Mouse (Mus musculus): ENCODE measurements around the gene Spic. TPM values are rescaled to one million over a fixed set of nuclear protein-coding genes. Genes with fewer than 3 reads are reported as not detected.
A peak's percentile ranks its signal among the peaks of the same experiment; 100 is the strongest.

The Spic gene
- total RNA-seq (2014; rRNA removed) = 2.6 and 3.0 TPM in 2 replicates
- polyA plus RNA-seq (2012; rRNA removed) = 0.19 and 0.37 TPM in 2 replicates

DNA sequence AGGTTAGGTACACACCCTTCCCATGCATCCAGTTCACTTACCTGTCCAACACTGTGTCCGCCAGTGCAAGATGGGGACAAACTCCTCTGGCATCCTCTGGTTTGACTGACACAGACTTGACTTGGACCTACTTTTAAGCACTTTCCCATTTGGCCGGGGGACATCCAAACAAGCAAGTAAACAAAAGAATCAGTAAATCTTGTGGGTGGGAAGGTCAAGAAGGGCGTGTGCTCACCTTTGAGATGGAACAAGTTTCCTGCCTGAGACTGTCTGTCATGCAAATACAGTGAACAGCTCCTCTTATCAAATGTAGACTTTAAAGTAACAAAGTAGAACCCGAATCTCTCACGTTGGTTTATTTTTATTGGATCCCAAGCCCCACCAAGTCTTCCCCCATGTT, at the start of gene Spic:
Gene Spic (minus strand): TSS at position 91 of the 400 bp plus-strand sequence.
- no peak within 1 kb of the TSS for H3K4me3 ChIP-seq (ENCODE audit: insufficient read depth, low read depth, low read length)
- 74% methylated on average over 5 of the region's 5 CpGs for WGBS
- H3K36me3 ChIP-seq (ENCODE audit: control insufficient read depth, insufficient read depth, low read length) = no peaks in the 10 kb centered on the region
- H3K4me1 ChIP-seq (ENCODE audit: control insufficient read depth, insufficient read depth, low read length) = no peaks in the 10 kb centered on the region
- no peaks in the 10 kb centered on the region for H3K27me3 ChIP-seq (ENCODE audit: control insufficient read depth, insufficient read depth, low read length)
- no peak within 1 kb of the TSS for H3K27ac ChIP-seq (replicated peaks; ENCODE audit: insufficient read depth, low read depth, low read length)
- TF ChIP-seq POLR2A (IDR thresholded peaks at IDR 0.05; ENCODE audit: extremely low read depth, insufficient read depth, low read length) (no peak), CTCF (IDR thresholded peaks at IDR 0.05; ENCODE audit: low read depth, low read length) (no peak)
- no peaks in the 10 kb centered on the region for H3K79me2 ChIP-seq (ENCODE audit: control insufficient read depth, insufficient read depth, low read length)
- DNase-seq (ENCODE audit: extremely low read depth, low read depth, low spot score) = no peak
- no peak within 1 kb of the TSS for H3K9ac ChIP-seq (ENCODE audit: low read depth, low read length)

DNA sequence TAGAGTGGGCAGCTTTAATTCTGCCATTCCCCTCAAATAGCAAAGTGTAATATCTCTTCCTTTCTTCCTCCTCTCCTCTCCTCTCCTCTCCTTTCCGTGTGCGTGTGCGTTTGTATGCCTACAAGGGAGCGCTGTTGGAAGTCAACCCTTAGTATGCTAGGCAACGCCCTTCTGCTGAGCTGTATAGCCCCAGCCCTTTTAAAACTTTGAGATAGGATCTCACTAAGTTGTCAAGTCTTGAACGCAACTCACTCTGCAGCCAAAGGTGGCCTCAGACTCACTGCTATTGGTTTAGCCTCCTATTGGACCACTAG, 47.5 kb upstream of the Spic start:
- Histone ChIP-seq H3K27me3 (ENCODE audit: control insufficient read depth, insufficient read depth, low read length) (no peaks in the 10 kb centered on the region), H3K36me3 (ENCODE audit: control insufficient read depth, insufficient read depth, low read length) (peaks cover 9% of the 10 kb centered on the region), H3K9ac (ENCODE audit: low read depth, low read length) (peak overlapping the region; percentile 96), H3K27ac (replicated peaks; ENCODE audit: insufficient read depth, low read depth, low read length) (no peak overlapping the region), H3K4me3 (ENCODE audit: insufficient read depth, low read depth, low read length) (peak overlapping the region; percentile 92), H3K4me1 (ENCODE audit: control insufficient read depth, insufficient read depth, low read length) (peaks cover 4% of the 10 kb centered on the region), H3K79me2 (ENCODE audit: control insufficient read depth, insufficient read depth, low read length) (peaks cover 14% of the 10 kb centered on the region; the same call in 1 of the 2 replicates)
- TF ChIP-seq POLR2A (IDR thresholded peaks at IDR 0.05; ENCODE audit: extremely low read depth, insufficient read depth, low read length) (no peak), CTCF (IDR thresholded peaks at IDR 0.05; ENCODE audit: low read depth, low read length) (no peak)
- 3% methylated on average over 6 of the region's 6 CpGs for WGBS
- no peak for DNase-seq (ENCODE audit: extremely low read depth, low read depth, low spot score)

DNA sequence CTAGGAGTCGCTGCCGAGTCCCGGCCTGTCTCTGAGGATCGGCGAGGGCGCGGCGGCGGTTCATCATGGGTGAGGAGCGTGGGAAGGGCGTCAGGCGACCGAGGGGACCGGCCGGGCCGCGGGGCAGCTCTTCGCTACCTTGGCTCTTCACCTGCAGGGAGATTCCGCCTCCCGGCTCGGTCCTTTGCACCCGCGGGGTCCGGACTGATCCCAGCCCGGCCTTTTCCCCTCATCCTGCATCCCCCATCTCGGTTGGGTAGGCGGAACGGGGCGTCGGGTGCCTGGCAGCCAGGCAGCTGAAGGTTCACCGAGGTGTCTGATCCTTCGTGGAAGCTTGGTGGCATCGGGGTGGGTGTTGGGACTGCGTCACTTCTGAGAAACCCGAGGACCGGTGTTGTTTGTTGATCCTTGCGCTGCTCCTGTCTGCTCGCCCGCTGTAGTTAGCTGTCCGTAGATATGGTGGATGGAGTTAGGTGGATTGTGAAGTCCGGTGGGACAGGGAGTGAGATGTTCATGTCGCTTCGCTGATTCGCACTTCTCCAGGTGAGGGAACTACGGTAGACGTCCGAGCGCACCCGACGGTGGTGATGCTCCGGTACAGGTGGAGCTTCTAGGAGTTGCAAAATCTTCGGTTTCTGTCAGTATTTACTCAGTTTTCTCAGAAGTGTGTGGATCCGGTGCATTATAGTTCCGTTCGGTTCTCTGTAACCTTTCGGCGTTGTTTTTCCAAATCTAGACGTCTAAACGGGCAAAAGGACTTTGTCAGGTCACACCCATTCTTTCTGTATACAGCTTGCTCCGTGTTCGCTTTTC, 46.9 kb upstream of the Spic start:
- peak overlapping the region; percentile 96 for H3K9ac ChIP-seq (ENCODE audit: low read depth, low read length)
- peak; percentile 37 for DNase-seq (ENCODE audit: extremely low read depth, low read depth, low spot score)
- H3K79me2 ChIP-seq (ENCODE audit: control insufficient read depth, insufficient read depth, low read length) = peaks cover 14% of the 10 kb centered on the region; the same call in 1 of the 2 replicates
- H3K4me1 ChIP-seq (ENCODE audit: control insufficient read depth, insufficient read depth, low read length) = peaks cover 4% of the 10 kb centered on the region
- H3K27me3 ChIP-seq (ENCODE audit: control insufficient read depth, insufficient read depth, low read length) = no peaks in the 10 kb centered on the region
- H3K27ac ChIP-seq (replicated peaks; ENCODE audit: insufficient read depth, low read depth, low read length) = peak overlapping the region; percentile 86
- H3K4me3 ChIP-seq (ENCODE audit: insufficient read depth, low read depth, low read length) = peak overlapping the region; percentile 92
- peaks cover 4% of the 10 kb centered on the region for H3K36me3 ChIP-seq (ENCODE audit: control insufficient read depth, insufficient read depth, low read length)
- WGBS = under 1% methylated on average over 61 of the region's 61 CpGs
- no peak for TF ChIP-seq POLR2A (IDR thresholded peaks at IDR 0.05; ENCODE audit: extremely low read depth, insufficient read depth, low read length)
- TF ChIP-seq CTCF (IDR thresholded peaks at IDR 0.05; ENCODE audit: low read depth, low read length) = no peak

DNA sequence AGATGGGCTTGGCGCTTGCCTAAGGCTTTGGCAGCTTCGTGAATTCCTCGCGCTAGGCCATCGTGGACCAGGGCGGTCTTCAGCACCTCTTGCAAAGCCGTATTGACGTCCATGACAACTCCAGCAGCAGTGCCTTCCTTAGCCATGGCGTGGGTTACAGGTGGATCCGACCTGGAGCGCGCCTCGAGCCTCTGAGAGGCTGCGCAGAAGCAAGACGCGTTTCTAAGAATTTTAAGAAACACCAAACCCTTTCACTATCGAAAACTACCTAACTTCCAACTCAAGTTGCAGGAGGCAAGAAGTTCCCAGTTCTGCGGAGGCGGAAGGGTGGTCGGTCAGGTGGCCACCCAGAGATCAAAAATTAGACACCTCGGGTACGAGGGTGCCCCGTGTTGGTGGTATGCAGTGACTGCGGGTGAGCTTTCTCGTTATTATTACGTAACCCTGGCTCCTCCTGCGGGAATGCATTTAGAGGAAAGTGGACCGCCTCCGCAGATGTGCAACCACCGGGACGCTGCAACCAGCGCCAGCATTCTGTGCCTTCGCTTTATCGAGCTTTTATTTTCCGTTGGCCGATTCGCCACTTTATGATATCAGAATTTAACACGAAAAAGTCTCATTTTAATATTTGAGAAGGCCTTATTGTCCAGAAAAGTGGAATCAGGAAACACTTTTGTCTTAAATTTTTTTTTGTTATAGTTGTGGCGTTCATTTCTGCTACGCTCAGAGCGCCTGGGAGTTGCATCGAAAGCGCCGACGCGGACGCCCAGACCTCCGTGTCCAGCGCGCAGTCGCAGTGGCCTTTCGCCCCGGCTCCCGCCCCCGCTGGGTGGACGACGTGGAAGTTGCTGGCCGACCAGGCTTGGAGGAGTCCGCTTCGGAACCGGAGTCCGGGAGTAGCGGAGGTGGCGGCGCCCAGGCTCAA, 46.0 kb upstream of the Spic start, which contains the start of gene Arl1:
Gene Arl1 (plus strand): TSS at position 288 of the 925 bp plus-strand sequence.
- Histone ChIP-seq H3K27ac (replicated peaks; ENCODE audit: insufficient read depth, low read depth, low read length) (peak within 1 kb of the TSS; percentile 86), H3K79me2 (ENCODE audit: control insufficient read depth, insufficient read depth, low read length) (peaks cover 14% of the 10 kb centered on the region; the same call in 1 of the 2 replicates), H3K9ac (ENCODE audit: low read depth, low read length) (peak within 1 kb of the TSS; percentile 96), H3K4me3 (ENCODE audit: insufficient read depth, low read depth, low read length) (peak within 1 kb of the TSS; percentile 92), H3K36me3 (ENCODE audit: control insufficient read depth, insufficient read depth, low read length) (no peaks in the 10 kb centered on the region; the same call in 1 of the 2 replicates), H3K4me1 (ENCODE audit: control insufficient read depth, insufficient read depth, low read length) (peaks cover 4% of the 10 kb centered on the region), H3K27me3 (ENCODE audit: control insufficient read depth, insufficient read depth, low read length) (no peaks in the 10 kb centered on the region)
- under 1% methylated on average over 65 of the region's 65 CpGs for WGBS
- DNase-seq (ENCODE audit: extremely low read depth, low read depth, low spot score) = peak; percentile 92
- TF ChIP-seq POLR2A (IDR thresholded peaks at IDR 0.05; ENCODE audit: extremely low read depth, insufficient read depth, low read length) = peak; percentile 60; the same call in 1 of the 2 replicates
- no peak for TF ChIP-seq CTCF (IDR thresholded peaks at IDR 0.05; ENCODE audit: low read depth, low read length)

DNA sequence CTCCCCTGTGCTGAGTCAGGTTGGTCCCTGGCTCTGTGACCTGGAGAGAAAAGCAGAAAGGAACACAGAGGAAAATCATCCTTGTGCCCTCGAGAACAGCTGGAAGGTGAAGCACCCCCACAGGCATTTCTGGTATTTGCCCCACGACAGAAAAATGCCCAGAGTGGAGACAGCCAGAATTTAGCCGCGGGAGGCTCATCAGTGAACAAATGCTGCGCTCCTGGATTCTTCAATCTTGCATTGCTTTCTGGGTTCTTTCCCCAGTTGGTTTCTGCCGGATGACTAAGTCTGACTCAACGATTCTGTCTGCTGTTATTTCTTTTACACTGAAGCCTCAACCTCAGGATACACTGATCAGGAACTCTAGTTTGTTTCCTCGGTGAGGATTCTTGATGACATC, 43.4 kb upstream of the Spic start:
- no peak for DNase-seq (ENCODE audit: extremely low read depth, low read depth, low spot score)
- no peak overlapping the region for H3K9ac ChIP-seq (ENCODE audit: low read depth, low read length)
- H3K27ac ChIP-seq (replicated peaks; ENCODE audit: insufficient read depth, low read depth, low read length) = no peak overlapping the region
- peaks cover 11% of the 10 kb centered on the region; the same call in 1 of the 2 replicates for H3K79me2 ChIP-seq (ENCODE audit: control insufficient read depth, insufficient read depth, low read length)
- no peaks in the 10 kb centered on the region for H3K36me3 ChIP-seq (ENCODE audit: control insufficient read depth, insufficient read depth, low read length)
- 72% methylated on average over 8 of the region's 8 CpGs for WGBS
- H3K4me3 ChIP-seq (ENCODE audit: insufficient read depth, low read depth, low read length) = no peak overlapping the region
- H3K27me3 ChIP-seq (ENCODE audit: control insufficient read depth, insufficient read depth, low read length) = no peaks in the 10 kb centered on the region
- peaks cover 4% of the 10 kb centered on the region for H3K4me1 ChIP-seq (ENCODE audit: control insufficient read depth, insufficient read depth, low read length)
- no peak for TF ChIP-seq POLR2A (IDR thresholded peaks at IDR 0.05; ENCODE audit: extremely low read depth, insufficient read depth, low read length)
- no peak for TF ChIP-seq CTCF (IDR thresholded peaks at IDR 0.05; ENCODE audit: low read depth, low read length)
